Comparison of ENCODE assay signal across 8 mouse cellular contexts in the genomic region with DNA sequence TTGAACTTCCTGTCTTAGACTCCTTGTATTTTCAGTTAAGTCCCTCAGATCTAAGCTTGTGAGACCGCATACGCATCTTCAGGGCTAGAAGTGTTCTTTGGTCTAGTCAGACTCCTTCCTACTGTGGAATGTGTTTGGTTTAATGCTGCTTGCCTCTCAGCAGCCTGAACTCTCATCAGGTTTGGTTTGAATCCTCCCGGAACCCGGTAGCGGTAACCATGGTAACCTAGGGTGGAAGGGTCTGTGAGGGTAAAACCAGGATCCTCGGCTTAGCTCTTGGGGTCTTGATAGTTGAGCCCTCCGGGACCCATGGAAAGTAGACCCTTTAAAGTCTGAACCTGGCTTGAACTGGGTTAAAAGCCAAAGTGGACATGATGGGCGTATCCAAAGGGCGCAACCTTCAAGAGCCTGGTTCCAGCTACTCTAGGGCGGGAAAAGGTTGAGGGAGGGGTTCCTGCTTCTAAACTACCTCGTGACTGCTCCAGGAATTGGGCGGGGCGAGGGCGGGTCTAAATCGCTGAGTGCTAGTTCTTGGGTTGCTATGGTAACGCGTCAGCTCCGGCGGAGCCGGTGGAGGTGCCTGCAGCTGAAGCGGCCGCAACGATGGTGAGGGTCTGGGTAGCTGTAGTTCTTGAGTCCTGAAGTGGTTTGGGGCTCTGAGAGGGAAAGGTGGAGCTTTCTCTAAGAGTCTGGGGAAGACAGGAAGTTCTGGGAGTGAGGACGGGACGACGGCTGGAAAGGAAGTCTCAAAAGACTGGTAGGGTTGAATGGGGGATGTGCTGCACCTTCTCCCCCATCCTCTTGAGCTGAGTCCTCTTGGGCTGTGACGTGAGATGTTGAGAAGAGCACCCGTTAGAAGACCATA. TPM values are rescaled to one million over a fixed set of nuclear protein-coding genes. Genes with fewer than 3 reads are reported as not detected.
A peak's percentile ranks its signal among the peaks of the same experiment; 100 is the strongest.
DNase-seq lines count a peak whose midpoint lies in the region; ATAC-seq and TF ChIP-seq lines count a peak whose summit lies in the region.

A gene (plus strand): TSS at position 226 of the 865 bp plus-strand sequence.

- ATAC-seq in forebrain, embryonic 11.5 days (replicated peaks; ENCODE audit: low FRiP score), result peak; percentile 93
- ATAC-seq in heart, embryonic 15.5 days (replicated peaks; ENCODE audit: insufficient number of reproducible peaks, insufficient read depth, low FRiP score, low read depth), result peak; percentile 64
- peak; percentile 85 for ATAC-seq in kidney, postnatal 0 days (replicated peaks; ENCODE audit: low FRiP score, low read depth)
- ATAC-seq in liver, embryonic 11.5 days (replicated peaks; ENCODE audit: low FRiP score), result peak; percentile 76
- peak; percentile 84 for ATAC-seq in stomach, embryonic 14.5 days (ENCODE audit: insufficient number of reproducible peaks, insufficient read depth, low FRiP score, low read depth)

- H3K9me3 ChIP-seq in forebrain, embryonic 11.5 days (ENCODE audit: control insufficient read depth, low read length), result peaks cover 2% of the 10 kb centered on the region; the same call in 1 of the 2 replicates
- H3K9me3 ChIP-seq in heart, embryonic 15.5 days (replicated peaks), result no peaks in the 10 kb centered on the region
- no peaks in the 10 kb centered on the region for H3K9me3 ChIP-seq in kidney, postnatal 0 days (replicated peaks; ENCODE audit: low read length)
- H3K9me3 ChIP-seq in liver, embryonic 11.5 days (ENCODE audit: control insufficient read depth, low read length), result peaks cover 4% of the 10 kb centered on the region
- H3K9me3 ChIP-seq in stomach, embryonic 14.5 days (ENCODE audit: control insufficient read depth, low read depth, low read length), result no peaks in the 10 kb centered on the region; the same call in 1 of the 2 replicates

- H3K4me3 ChIP-seq in forebrain, embryonic 11.5 days (ENCODE audit: low read depth, low read length), result peak within 1 kb of the TSS; percentile 16
- peak within 1 kb of the TSS; percentile 50 for H3K4me3 ChIP-seq in heart, embryonic 15.5 days
- H3K4me3 ChIP-seq in kidney, postnatal 0 days (replicated peaks; ENCODE audit: low read depth, low read length), result peak within 1 kb of the TSS; percentile 31
- peak within 1 kb of the TSS; percentile 37 for H3K4me3 ChIP-seq in liver, embryonic 11.5 days (ENCODE audit: low read depth, low read length)
- H3K4me3 ChIP-seq in stomach, embryonic 14.5 days (ENCODE audit: low read depth, low read length), result peak within 1 kb of the TSS; percentile 29

- DNase-seq in cerebellum, postnatal 25 days, result peak; percentile 36 to 65
- no peak for DNase-seq in cerebellum, adult 9-11 months
- DNase-seq in forebrain, embryonic 11.5 days (ENCODE audit: low spot score), result peak; percentile 95
- DNase-seq in kidney, postnatal 0 days (ENCODE audit: low spot score), result peak; percentile 97
- DNase-seq in liver, embryonic 11.5 days (ENCODE audit: low spot score), result peak; percentile 79
- peak; percentile 70 to 71 for DNase-seq in monocyte, adult 2 months (ENCODE audit: low read depth in 1 of 2, low spot score in 2 of 2)

- 4% methylated on average over 28 of the region's 28 CpGs for WGBS in forebrain, embryonic 11.5 days
- 4% methylated on average over 28 of the region's 28 CpGs for WGBS in heart, embryonic 15.5 days
- WGBS in kidney, postnatal 0 days, result 4% methylated on average over 28 of the region's 28 CpGs
- 5% methylated on average over 28 of the region's 28 CpGs for WGBS in liver, embryonic 11.5 days
- WGBS in stomach, embryonic 14.5 days, result 3% methylated on average over 28 of the region's 28 CpGs

- H3K27ac ChIP-seq in forebrain, embryonic 11.5 days (ENCODE audit: low read depth, low read length), result no peak within 1 kb of the TSS
- H3K27ac ChIP-seq in heart, embryonic 15.5 days, result peak within 1 kb of the TSS; percentile 33
- peak within 1 kb of the TSS; percentile 33; the same call in 1 of the 2 replicates for H3K27ac ChIP-seq in kidney, postnatal 0 days
- no peak within 1 kb of the TSS for H3K27ac ChIP-seq in liver, embryonic 11.5 days (ENCODE audit: low read depth, low read length)
- no peak within 1 kb of the TSS; the same call in 1 of the 2 replicates for H3K27ac ChIP-seq in stomach, embryonic 14.5 days (ENCODE audit: low read length)

- H3K4me1 ChIP-seq in forebrain, embryonic 11.5 days (replicated peaks; ENCODE audit: control insufficient read depth, insufficient read depth, low read length), result peaks cover 4% of the 10 kb centered on the region; the same call in 1 of the 2 replicates
- peaks cover 26% of the 10 kb centered on the region for H3K4me1 ChIP-seq in heart, embryonic 15.5 days (replicated peaks)
- H3K4me1 ChIP-seq in kidney, postnatal 0 days (replicated peaks; ENCODE audit: insufficient read depth, low read length), result peaks cover 13% of the 10 kb centered on the region; the same call in 1 of the 2 replicates
- H3K4me1 ChIP-seq in liver, embryonic 11.5 days (replicated peaks; ENCODE audit: control insufficient read depth, insufficient read depth, low read length), result peaks cover 13% of the 10 kb centered on the region; the same call in 1 of the 2 replicates
- H3K4me1 ChIP-seq in stomach, embryonic 14.5 days (ENCODE audit: control insufficient read depth, insufficient read depth, low read length), result peaks cover 19% of the 10 kb centered on the region

- H3K27me3 ChIP-seq in forebrain, embryonic 11.5 days (ENCODE audit: control insufficient read depth, insufficient read depth, low read length), result no peaks in the 10 kb centered on the region
- H3K27me3 ChIP-seq in heart, embryonic 15.5 days, result no peaks in the 10 kb centered on the region
- H3K27me3 ChIP-seq in kidney, postnatal 0 days (ENCODE audit: insufficient read depth, low read length), result no peaks in the 10 kb centered on the region
- peaks cover 7% of the 10 kb centered on the region; the same call in 1 of the 2 replicates for H3K27me3 ChIP-seq in liver, embryonic 11.5 days (replicated peaks; ENCODE audit: control insufficient read depth, insufficient read depth, low read length)
- H3K27me3 ChIP-seq in stomach, embryonic 14.5 days (ENCODE audit: control insufficient read depth, insufficient read depth, low read length), result no peaks in the 10 kb centered on the region

- no peaks in the 10 kb centered on the region for H3K36me3 ChIP-seq in forebrain, embryonic 11.5 days (ENCODE audit: control insufficient read depth, insufficient read depth, low read length)
- H3K36me3 ChIP-seq in heart, embryonic 15.5 days, result no peaks in the 10 kb centered on the region
- no peaks in the 10 kb centered on the region for H3K36me3 ChIP-seq in kidney, postnatal 0 days (ENCODE audit: insufficient read depth, low read length)
- no peaks in the 10 kb centered on the region for H3K36me3 ChIP-seq in liver, embryonic 11.5 days (ENCODE audit: control insufficient read depth, insufficient read depth, low read length)
- no peaks in the 10 kb centered on the region for H3K36me3 ChIP-seq in stomach, embryonic 14.5 days (ENCODE audit: control insufficient read depth, insufficient read depth, low read length)

- H3K4me2 ChIP-seq in forebrain, embryonic 11.5 days (ENCODE audit: low read depth, low read length, severe bottlenecking), result peak within 1 kb of the TSS; percentile 56
- peak within 1 kb of the TSS; percentile 67 for H3K4me2 ChIP-seq in heart, embryonic 15.5 days
- peak within 1 kb of the TSS; percentile 62 for H3K4me2 ChIP-seq in kidney, postnatal 0 days (ENCODE audit: low read length)
- H3K4me2 ChIP-seq in liver, embryonic 11.5 days, result peak within 1 kb of the TSS; percentile 61
- H3K4me2 ChIP-seq in stomach, embryonic 14.5 days (replicated peaks; ENCODE audit: low read depth, low read length), result peak within 1 kb of the TSS; percentile 62

- no peak for TF ChIP-seq CTCF in kidney, postnatal 0 days (IDR thresholded peaks at IDR 0.05; ENCODE audit: low read depth)

- 0 out of 2 replicates have a peak within 1 kb of the TSS, but pooled peaks have one; percentile 2 for H3K9ac ChIP-seq in forebrain, embryonic 11.5 days (ENCODE audit: low read length)
- H3K9ac ChIP-seq in heart, embryonic 15.5 days, result no peak within 1 kb of the TSS
- peak within 1 kb of the TSS; percentile 31; the same call in 1 of the 2 replicates for H3K9ac ChIP-seq in kidney, postnatal 0 days (ENCODE audit: low read depth, low read length)
- no peak within 1 kb of the TSS for H3K9ac ChIP-seq in liver, embryonic 11.5 days (ENCODE audit: low read depth, low read length)
- no peak within 1 kb of the TSS; the same call in 1 of the 2 replicates for H3K9ac ChIP-seq in stomach, embryonic 14.5 days (replicated peaks; ENCODE audit: low read depth, low read length)

RNA-seq across cellular contexts. Expression of the gene that starts here (rescaled TPM):
- 1.2 and 1.3 TPM in 2 replicates for polyA plus RNA-seq in forebrain, embryonic 11.5 days (2014; fragmentation: Nextera tagmentation; extraction: Ambion mirVana)
- polyA plus RNA-seq in heart, embryonic 15.5 days (2015; fragmentation: Nextera tagmentation; extraction: Ambion mirVana), result 2.3 and 3.3 TPM in 2 replicates
- polyA plus RNA-seq in kidney, postnatal 0 days (2015; fragmentation: Nextera tagmentation; extraction: Ambion mirVana), result 1.1 and 1.3 TPM in 2 replicates
- polyA plus RNA-seq in liver, embryonic 11.5 days (2014; fragmentation: Nextera tagmentation; extraction: Ambion mirVana), result 0.77 and 1.4 TPM in 2 replicates
- 1.9 and 2.9 TPM in 2 replicates for polyA plus RNA-seq in stomach, embryonic 14.5 days (2014; fragmentation: Nextera tagmentation; extraction: Ambion mirVana)

Comparison
In these comparisons a context has a peak if more than half of its experiments do, and no peak if none do; other contexts are left out.
1. H3K27ac ChIP-seq: peak in heart, embryonic 15.5 days (single experiment) and kidney, postnatal 0 days (single experiment); none in forebrain, embryonic 11.5 days (single experiment), liver, embryonic 11.5 days (single experiment) and stomach, embryonic 14.5 days (single experiment).
2. H3K9ac ChIP-seq: peak in forebrain, embryonic 11.5 days (single experiment) and kidney, postnatal 0 days (single experiment); none in heart, embryonic 15.5 days (single experiment), liver, embryonic 11.5 days (single experiment) and stomach, embryonic 14.5 days (single experiment).
3. Peak in every context shown above with its lines, with median percentiles within 50 percentile points of each other: ATAC-seq, H3K4me2 ChIP-seq and H3K4me3 ChIP-seq.